Mouse (Mus musculus) C2C12 (cell line): ENCODE results near the gene Frmd8. TPM values are rescaled to one million over a fixed set of nuclear protein-coding genes. Genes with fewer than 3 reads are reported as not detected.
A peak's percentile ranks its signal among the peaks of the same experiment; 100 is the strongest.

Experiments
- H3K27me3 ChIP-seq: one replicate; pipeline ENCODE4 v1.6.1; 2011; ENCODE audit not compliant: control insufficient read depth, insufficient read depth, insufficient read length
- H3K36me3 ChIP-seq: one replicate; pipeline ENCODE4 v1.6.1; 2011; ENCODE audit not compliant: control insufficient read depth, insufficient read depth
- H3K4me3 ChIP-seq: one replicate; pipeline ENCODE4 v1.5.1; 2011; ENCODE audit warnings: mild to moderate bottlenecking, control low read depth; ENCODE audit not compliant: poor library complexity, insufficient read depth, severe bottlenecking
- H3K79me2 ChIP-seq: one replicate; pipeline ENCODE4 v1.6.1; 2011; ENCODE audit not compliant: control insufficient read depth, insufficient read depth
- H3K79me3 ChIP-seq: one replicate; pipeline ENCODE4 v1.6.1; 2011; ENCODE audit warnings: low read depth, control low read depth
- H3ac ChIP-seq: one replicate; pipeline ENCODE3; 2011; ENCODE audit warnings: low read depth; ENCODE audit not compliant: control insufficient read depth, insufficient read length
- CEBPB ChIP-seq: IDR thresholded peaks from one replicate; pipeline ENCODE4 v1.6.1; 2011; ENCODE audit warnings: low read depth, mild to moderate bottlenecking, control low read depth, moderate library complexity
- CTCF ChIP-seq: IDR thresholded peaks from one replicate; pipeline ENCODE4 v1.5.1; 2011; ENCODE audit not compliant: control insufficient read depth, insufficient read depth, insufficient read length
- FOSL1 ChIP-seq: IDR thresholded peaks from one replicate; pipeline ENCODE4 v1.8.0; 2011; ENCODE audit warnings: mild to moderate bottlenecking, low read length; ENCODE audit not compliant: poor library complexity, insufficient read depth, severe bottlenecking
- MAX ChIP-seq: IDR thresholded peaks from one replicate; pipeline ENCODE4 v1.6.1; 2011; ENCODE audit warnings: mild to moderate bottlenecking, control low read depth
- MYOD1 ChIP-seq: IDR thresholded peaks from one replicate; pipeline ENCODE4 v1.6.1; 2011; ENCODE audit warnings: low read depth; ENCODE audit not compliant: control insufficient read depth, insufficient read length
- MYOG ChIP-seq: IDR thresholded peaks from one replicate; pipeline ENCODE4 v1.6.1; 2011; ENCODE audit not compliant: control insufficient read depth, insufficient read length; ENCODE audit errors: extremely low read depth
- USF1 ChIP-seq: IDR thresholded peaks from one replicate; pipeline ENCODE4 v1.6.1; 2011; ENCODE audit warnings: low read depth, mild to moderate bottlenecking, control low read depth, moderate library complexity
- polyA plus RNA-seq: library from polyadenylated mRNA; unstranded; fragments of >200 nt; fragmentation: generic; extraction: Trizol; gene quantifications from one replicate; pipeline ENCODE4 v1.2.1, GENCODE M21; 2012; ENCODE audit warnings: missing spikeins

Frmd8 gene
- polyA plus RNA-seq, 1 experiment = 44.1 TPM

GRCm38 (mm10) chr19:5840086-5840889 lies 34.8 kb downstream of the Frmd8 start:
- Histone ChIP-seq H3K27me3 (no peaks in the 10 kb centered on the region), H3K4me3 (peak overlapping the region; percentile 100), H3K79me3 (peaks cover 90% of the 10 kb centered on the region), H3ac (peak overlapping the region; percentile 55), H3K36me3 (peaks cover 28% of the 10 kb centered on the region), H3K79me2 (peaks cover 100% of the 10 kb centered on the region)
- TF ChIP-seq USF1 = no peak
- TF ChIP-seq MYOD1 = peak; percentile 38
- TF ChIP-seq MYOG = no peak

- H3K36me3 ChIP-seq = peaks cover 27% of the 10 kb centered on the region
- H3K27me3 ChIP-seq = no peaks in the 10 kb centered on the region
- H3K79me2 ChIP-seq = peaks cover 100% of the 10 kb centered on the region
- H3K79me3 ChIP-seq = peaks cover 88% of the 10 kb centered on the region
- peak overlapping the region; percentile 100 for H3K4me3 ChIP-seq
- no peak overlapping the region for H3ac ChIP-seq
- no peak for TF ChIP-seq MYOG
- TF ChIP-seq CTCF = no peak
- peak; percentile 57 for TF ChIP-seq MYOD1
- peak; percentile 24 for TF ChIP-seq MAX
- no peak for TF ChIP-seq USF1
- TF ChIP-seq FOSL1 = no peak
- no peak for TF ChIP-seq CEBPB
Measured at GRCm38 (mm10) chr19:5839317-5840085, 35.6 kb downstream of the Frmd8 start.

GRCm38 (mm10) chr19:5838892-5839165 lies 36.2 kb downstream of the Frmd8 start:
- Histone ChIP-seq H3K79me2 (peaks cover 100% of the 10 kb centered on the region), H3K4me3 (no peak overlapping the region), H3K27me3 (no peaks in the 10 kb centered on the region), H3K79me3 (peaks cover 86% of the 10 kb centered on the region), H3ac (peak overlapping the region; percentile 28), H3K36me3 (peaks cover 20% of the 10 kb centered on the region)
- TF ChIP-seq MAX = peak; percentile 7
- TF ChIP-seq CTCF = no peak
- no peak for TF ChIP-seq USF1

- TF ChIP-seq MYOD1 (no peak), CTCF (no peak), USF1 (no peak), MYOG (no peak), FOSL1 (no peak), CEBPB (peak; percentile 44), MAX (no peak)
- Histone ChIP-seq H3K27me3 (no peaks in the 10 kb centered on the region), H3K36me3 (peaks cover 15% of the 10 kb centered on the region), H3K4me3 (no peak overlapping the region), H3K79me3 (peaks cover 80% of the 10 kb centered on the region), H3K79me2 (peaks cover 100% of the 10 kb centered on the region), H3ac (peak overlapping the region; percentile 28)
Measured at GRCm38 (mm10) chr19:5838136-5838891, 36.8 kb downstream of the Frmd8 start.

GRCm38 (mm10) chr19:5837606-5838005 lies 37.5 kb downstream of the Frmd8 start:
- TF ChIP-seq MYOG = no peak
- Histone ChIP-seq H3K79me3 (peaks cover 77% of the 10 kb centered on the region), H3K27me3 (no peaks in the 10 kb centered on the region), H3K79me2 (peaks cover 100% of the 10 kb centered on the region), H3ac (peak overlapping the region; percentile 30), H3K4me3 (no peak overlapping the region), H3K36me3 (peaks cover 8% of the 10 kb centered on the region)
